Mouse (Mus musculus): ENCODE measurements around the gene Igll1.
"Not testable (repeated sequence)": the region's sequence is repeated elsewhere in the genome, so short reads cannot be mapped to it uniquely, and the experiment has no call there.

Igll1 gene

DNA sequence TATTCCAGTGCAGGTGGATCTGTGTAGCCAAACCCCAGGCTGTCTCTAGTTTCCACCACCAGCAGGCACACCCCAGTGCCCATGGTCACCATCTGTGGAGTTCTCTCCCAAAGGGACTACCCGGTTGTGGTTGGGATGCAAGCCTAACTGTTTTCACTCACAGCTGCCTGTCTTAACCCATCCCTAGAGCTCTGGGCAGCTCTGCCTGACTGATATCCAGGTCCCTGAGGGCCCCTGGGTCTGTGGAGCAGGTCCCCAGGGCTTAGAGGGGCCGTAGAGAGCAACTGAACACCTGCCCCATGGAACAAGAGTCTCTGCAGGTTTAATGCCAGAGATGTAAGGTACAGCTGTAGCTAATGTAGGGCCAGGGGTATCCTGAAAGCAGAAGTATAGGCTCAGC lies at the start of gene Igll1:
Gene Igll1, minus strand, starts transcription at position 8 of the 400 bp plus-strand sequence.
- no peak for ATAC-seq (ENCODE audit: insufficient number of reproducible peaks, low FRiP score, low TSS enrichment)

GRCm38 (mm10) chr16:16913440-16913839 lies 49.7 kb upstream of the Igll1 start:
- ATAC-seq (ENCODE audit: insufficient number of reproducible peaks, low FRiP score, low TSS enrichment): no peak

GRCm38 (mm10) chr16:16911641-16912597 lies 48.1 kb upstream of the Igll1 start:
- ATAC-seq (ENCODE audit: insufficient number of reproducible peaks, low FRiP score, low TSS enrichment): peak; percentile 71

DNA sequence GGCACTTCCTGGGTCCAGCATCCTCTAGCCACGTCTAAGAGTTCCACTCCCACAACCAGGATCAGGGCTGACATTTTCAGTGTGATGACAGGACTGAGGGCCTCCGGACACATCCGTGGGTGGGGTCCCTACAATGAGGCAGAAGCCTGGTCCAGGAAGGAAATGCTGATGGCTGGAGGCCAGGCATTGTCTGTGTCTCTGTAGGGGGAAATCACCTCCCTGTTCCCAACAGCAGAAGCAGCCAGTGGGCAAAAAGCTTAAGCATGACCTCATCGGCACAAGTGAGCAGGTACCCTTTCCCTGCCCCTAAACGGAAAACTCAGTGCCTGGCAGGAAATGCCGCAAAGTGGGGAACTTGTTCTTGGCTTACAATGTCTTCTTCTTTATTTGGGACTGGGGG lies 44.0 kb upstream of the Igll1 start:
- no peak for ATAC-seq (ENCODE audit: insufficient number of reproducible peaks, low FRiP score, low TSS enrichment)

- ATAC-seq (ENCODE audit: insufficient number of reproducible peaks, low FRiP score, low TSS enrichment): no peak
Observed at GRCm38 (mm10) chr16:16903188-16903587, 39.4 kb upstream of the Igll1 start.

GRCm38 (mm10) chr16:16902329-16902728 lies 38.5 kb upstream of the Igll1 start:
- no peak for ATAC-seq (ENCODE audit: insufficient number of reproducible peaks, low FRiP score, low TSS enrichment)

DNA sequence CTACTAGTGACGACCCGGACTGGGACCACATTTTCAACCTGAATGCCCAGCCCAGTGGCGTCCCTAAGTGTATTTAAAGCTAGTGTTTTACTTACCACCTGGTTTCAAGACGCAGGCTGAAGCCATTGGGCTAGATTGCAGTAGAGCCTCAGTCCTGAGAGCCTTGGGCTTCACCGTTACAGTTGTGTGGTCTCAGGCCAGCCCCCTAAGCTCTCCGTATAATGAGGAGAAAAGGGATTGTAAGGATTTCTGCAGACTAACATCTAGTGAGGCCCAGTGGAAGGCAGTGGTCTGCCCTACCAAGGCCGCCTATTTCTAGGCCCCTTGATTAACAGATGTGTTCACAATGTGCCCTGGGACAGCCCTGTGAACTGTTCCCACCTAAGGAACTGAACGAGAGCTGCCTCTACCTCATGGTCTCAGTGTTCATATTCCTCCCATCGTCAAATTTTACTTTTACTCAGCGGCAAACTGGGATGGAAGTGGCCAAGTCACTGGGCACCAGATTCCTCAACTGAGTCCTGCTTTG lies 33.3 kb upstream of the Igll1 start:
- no peak for ATAC-seq (ENCODE audit: insufficient number of reproducible peaks, low FRiP score, low TSS enrichment)

DNA sequence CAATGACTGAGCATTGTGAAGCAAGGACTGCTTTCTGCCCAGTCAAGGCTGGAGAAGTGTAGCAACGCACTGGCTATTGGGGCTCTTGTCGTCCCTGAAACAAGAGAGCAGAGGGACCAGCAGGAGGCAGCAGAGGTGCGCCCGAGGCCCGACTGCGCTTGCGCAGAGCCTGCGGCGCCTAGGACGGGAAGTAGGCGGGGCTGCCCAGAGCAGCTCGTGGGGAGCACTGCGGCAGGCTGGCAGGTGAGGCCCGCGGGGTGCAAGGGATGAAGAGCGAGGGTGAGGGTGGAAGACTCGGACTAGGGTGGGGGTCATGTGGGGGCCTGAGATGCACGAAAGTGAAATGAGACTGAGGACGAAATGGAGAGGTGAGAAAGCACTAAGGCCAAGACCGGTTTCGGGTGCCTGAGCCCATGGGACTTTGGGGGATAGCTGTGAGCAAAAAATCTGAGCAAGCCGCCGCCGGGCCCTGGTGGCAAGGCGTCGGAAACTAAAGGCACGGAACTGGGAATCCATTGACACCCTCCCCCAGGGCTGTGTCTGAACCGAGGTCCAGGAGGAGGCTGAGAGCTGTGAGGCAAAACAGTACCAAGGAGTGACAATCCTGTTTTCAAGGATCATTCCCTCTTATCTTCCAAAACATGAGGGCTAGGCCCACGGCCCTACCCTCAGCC lies 32.7 kb upstream of the Igll1 start, which contains the start of gene Ppm1f:
Gene Ppm1f, plus strand, starts transcription at position 88 of the 674 bp plus-strand sequence.
- peak; percentile 82 for ATAC-seq (ENCODE audit: insufficient number of reproducible peaks, low FRiP score, low TSS enrichment)

DNA sequence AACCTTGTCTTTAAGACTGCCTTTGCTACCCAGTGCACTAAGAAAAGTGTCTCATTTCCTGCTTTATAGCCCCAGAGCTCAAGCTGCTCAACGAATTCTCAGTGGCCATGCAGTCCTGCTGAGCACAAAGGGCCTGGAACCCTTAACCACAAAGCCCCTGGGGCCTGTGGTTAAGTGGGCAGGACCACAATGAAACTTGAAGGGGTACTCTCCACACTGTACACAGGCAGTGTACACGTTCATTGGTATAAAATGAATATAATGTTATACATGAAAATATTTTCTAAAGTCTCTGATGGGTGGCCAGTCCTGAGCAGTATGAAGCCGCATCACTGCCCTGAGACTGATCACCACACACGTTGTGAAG lies 32.2 kb upstream of the Igll1 start:
- ATAC-seq (ENCODE audit: insufficient number of reproducible peaks, low FRiP score, low TSS enrichment): no peak

- no peak for ATAC-seq (ENCODE audit: insufficient number of reproducible peaks, low FRiP score, low TSS enrichment)
Observed at GRCm38 (mm10) chr16:16892366-16892765, 28.6 kb upstream of the Igll1 start.

DNA sequence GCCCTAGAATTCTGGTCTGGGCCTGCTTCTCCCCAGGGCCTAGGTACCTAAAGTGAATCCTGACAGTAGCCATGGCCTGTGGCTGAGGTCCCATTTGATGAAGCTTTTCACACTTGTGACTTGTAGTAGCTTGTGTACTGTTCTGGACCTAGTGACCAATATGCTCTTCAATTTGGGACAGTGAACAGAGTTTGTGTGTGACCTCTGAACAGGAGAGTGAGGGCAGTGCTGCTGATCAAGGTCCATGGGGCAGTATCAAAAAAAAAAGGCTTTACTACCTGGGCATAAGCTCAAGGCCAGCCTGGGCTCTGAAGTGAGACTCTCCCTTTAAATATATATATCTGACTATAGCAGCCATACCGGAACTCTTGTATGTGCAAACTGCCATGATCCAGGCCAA lies 24.6 kb upstream of the Igll1 start:
- no peak for ATAC-seq (ENCODE audit: insufficient number of reproducible peaks, low FRiP score, low TSS enrichment)

DNA sequence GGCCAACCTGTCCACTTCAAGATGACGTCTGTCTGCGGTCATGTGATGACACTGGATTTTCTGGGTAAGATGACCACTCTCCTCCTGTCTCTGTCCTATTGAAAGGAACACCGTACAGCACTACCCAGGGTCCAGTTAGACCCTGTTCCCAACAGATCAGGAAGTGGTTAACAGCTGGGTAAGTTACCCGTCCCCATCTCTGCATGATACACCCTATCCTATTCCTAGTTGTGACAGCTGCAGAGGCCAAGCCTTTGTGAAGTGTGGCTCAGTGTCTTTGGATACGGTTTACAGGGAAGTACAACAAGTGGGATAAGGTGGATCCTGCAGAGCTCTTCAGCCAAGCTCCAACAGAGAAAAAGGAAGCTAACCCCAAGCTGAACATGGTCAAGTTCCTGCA lies 15.2 kb upstream of the Igll1 start:
- no peak for ATAC-seq (ENCODE audit: insufficient number of reproducible peaks, low FRiP score, low TSS enrichment)

GRCm38 (mm10) chr16:16870617-16871331 lies 7.0 kb upstream of the Igll1 start, which contains the start of the genes Top3b and Vpreb1:
Gene Top3b (plus strand): TSS chr16:16870736.
Gene Vpreb1 (minus strand): TSS chr16:16870843.
- peak; percentile 94 for ATAC-seq (ENCODE audit: insufficient number of reproducible peaks, low FRiP score, low TSS enrichment)

- ATAC-seq (ENCODE audit: insufficient number of reproducible peaks, low FRiP score, low TSS enrichment): no peak
Observed at GRCm38 (mm10) chr16:16870241-16870616, 6.4 kb upstream of the Igll1 start.

DNA sequence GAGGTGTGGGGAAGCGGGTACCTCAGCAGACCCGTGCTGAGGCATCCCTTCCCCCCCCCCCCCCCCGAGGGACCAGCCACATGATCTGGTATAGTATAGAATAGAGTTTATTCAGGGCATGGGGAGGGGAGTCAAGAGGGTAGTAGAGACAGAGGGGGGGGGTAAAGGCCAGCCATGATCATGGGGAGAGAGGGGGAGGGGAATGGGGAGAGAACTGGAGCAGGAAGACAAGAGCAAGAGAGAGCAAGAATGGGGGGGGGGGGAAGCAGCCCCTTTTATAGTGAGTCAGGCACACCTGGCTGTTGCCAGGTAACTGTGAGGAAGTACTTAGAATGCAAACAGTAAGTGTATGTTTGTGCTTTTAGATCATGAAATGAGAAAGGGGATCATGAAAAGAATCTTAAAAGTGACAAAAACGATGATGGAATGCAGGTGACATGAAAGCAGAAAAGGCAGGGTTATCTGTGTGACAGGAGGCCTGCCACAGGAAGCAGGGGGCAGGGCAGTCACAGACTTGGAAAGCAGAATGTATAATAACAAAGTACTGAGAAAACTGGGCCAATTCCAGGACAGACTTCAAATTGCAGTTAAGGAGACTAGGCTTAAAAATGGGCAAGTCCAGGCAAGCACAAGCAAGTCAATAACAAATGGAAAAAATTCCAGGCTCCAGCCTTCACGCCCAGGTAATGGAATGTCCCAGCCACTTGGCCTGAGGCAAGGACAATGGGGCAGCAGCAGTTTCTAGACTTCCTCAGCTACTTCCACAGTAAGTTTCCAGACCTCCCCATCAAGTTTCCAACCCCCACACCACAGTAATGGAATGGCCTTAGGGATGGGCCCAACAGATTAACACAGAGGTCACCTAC lies 2.1 kb upstream of the Igll1 start:
- ATAC-seq (ENCODE audit: insufficient number of reproducible peaks, low FRiP score, low TSS enrichment): no peak

GRCm38 (mm10) chr16:16865217-16865616 lies 1.4 kb upstream of the Igll1 start:
- no peak for ATAC-seq (ENCODE audit: insufficient number of reproducible peaks, low FRiP score, low TSS enrichment)

DNA sequence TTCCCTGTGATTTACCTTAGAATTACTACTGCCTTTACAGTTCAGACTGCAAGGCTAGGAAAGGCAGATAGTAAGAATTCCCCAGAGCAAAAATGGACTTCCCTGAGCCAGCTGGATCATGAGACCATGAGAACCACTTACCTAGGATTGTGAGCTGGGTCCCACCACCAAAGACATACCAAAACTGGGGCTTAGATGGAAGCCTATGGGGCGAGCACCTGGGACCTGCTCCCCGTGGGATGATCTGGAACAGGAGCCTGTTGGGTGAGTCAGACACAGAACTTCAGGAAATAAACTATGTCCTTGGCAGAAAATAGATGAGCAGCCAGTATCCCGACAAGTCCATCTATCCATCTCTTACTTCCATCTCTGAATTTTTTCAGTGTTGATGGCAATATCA lies 1.5 kb downstream of the Igll1 start:
- ATAC-seq (ENCODE audit: insufficient number of reproducible peaks, low FRiP score, low TSS enrichment): no peak

DNA sequence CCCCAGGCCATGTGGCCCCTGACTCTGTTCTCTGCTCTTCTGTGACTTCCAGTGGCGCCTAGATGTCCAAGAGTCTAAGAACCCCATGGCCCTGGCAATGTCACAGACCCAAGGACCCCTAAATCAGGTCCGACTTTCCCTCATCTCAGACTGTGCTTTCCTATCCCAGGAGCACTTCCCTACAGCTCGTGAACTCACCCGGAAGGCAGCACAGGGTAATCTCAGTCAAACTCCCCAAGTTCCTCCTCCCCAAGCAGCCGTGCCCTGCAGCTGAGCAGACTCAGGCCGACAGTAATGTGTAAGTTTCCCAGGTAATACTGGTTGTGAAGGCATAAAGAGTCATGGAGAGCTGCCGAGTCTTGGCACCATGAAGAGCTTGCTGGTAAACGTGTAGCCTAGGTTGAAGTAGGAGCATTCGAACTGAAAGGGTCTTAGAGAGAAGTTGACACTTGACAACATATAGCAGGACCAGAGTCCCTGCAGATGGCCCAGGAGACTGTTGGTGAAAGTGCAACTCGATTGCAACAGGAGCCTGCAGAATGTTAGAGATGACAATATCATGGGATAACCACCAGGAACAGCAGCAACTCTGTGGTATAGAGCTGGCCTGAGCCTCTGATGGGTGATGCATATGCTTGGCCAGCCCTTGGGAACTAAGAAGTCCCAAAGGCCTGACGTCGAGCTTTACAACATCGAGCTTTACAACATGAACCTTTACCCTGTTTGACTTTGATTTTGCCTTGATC lies 6.9 kb downstream of the Igll1 start:
- no peak for ATAC-seq (ENCODE audit: insufficient number of reproducible peaks, low FRiP score, low TSS enrichment)

- not testable (repeated sequence) for ATAC-seq (ENCODE audit: insufficient number of reproducible peaks, low FRiP score, low TSS enrichment)
Observed at GRCm38 (mm10) chr16:16856054-16856453, 7.7 kb downstream of the Igll1 start.

Data from cerebellum, adult (tissue).